Mouse (Mus musculus): Measurements from ENCODE around the gene Tas2r134.

The Tas2r134 gene

GRCm38 (mm10) chr2:51627211-51627610, at the start of gene Tas2r134:
Gene Tas2r134 (plus strand): TSS chr2:51627511.
- DNase-seq (ENCODE audit: low spot score) = no peak

- no peak for DNase-seq (ENCODE audit: low spot score)
These were observed 47.5 kb upstream of the Tas2r134 start for GRCm38 (mm10) chr2:51579767-51580166.

DNA sequence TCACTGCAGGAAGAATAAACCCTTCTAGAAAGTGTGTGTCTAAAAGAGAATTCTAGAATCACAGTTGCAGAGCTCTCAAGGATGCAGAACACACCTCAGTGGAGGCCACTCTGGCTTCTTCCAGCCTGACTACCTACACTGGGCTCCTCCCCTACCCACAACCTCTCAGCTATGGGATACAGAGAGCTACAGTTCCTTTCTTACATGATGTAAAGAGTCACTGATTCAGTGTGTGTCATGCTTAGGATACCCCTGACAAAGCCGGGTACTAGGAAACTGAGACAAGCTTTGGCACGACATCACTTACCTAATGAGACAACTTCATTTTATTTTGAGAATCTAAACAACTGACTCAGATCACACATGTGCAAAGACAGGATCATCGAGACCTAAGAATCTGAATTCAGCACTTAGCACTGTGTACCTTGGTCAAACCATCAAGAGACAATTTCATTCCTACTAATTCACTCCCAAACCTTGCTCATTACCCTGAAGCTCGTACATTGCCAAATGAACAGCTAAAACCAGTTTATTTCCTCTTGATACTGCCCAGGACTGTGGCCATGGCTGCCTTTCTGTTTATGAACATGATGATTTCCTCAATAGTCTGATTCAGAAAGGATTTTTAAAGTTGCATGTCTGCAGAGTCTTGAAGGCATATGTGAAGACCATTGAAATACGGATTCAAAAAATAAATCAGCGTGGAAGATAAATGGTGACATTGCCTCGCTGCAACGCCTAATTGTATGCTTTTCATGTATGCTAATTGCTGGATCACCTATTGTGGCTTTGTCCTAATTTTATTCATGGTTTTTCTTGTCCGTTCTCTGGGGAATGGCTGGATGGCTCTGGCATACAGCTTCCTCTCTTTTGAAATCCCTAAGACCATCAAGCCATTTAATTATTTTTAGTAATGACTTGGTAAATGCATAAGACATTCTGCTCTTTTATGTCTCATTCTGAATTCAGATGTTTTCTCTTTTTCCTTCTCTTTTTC, 43.0 kb upstream of the Tas2r134 start:
- no peak for DNase-seq (ENCODE audit: low spot score)

- DNase-seq (ENCODE audit: low spot score) = no peak
These were observed 39.0 kb upstream of the Tas2r134 start for GRCm38 (mm10) chr2:51588336-51588735.

GRCm38 (mm10) chr2:51588895-51589294, 38.4 kb upstream of the Tas2r134 start:
- DNase-seq (ENCODE audit: low spot score) = no peak

- DNase-seq (ENCODE audit: low spot score) = no peak
These were observed 37.7 kb upstream of the Tas2r134 start for GRCm38 (mm10) chr2:51589627-51590026.

DNA sequence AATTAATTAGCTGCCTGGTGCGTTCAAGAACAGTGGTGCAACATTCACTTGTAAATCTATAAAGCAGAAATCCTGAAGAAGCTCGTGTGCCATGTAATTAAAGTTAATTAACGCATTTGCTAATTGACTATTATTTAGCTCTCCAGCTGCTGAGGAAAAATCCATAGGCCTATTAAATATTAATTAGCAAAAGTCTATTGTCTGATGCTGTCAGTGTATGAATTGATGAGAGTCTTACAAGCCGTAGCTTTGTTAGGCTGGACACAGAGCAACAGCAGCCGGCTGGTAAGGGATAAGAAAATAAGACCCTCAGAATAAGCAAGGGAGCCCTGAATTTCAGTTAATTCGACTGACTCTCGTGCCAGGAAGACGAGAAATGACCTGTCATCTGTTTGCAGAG, 37.0 kb upstream of the Tas2r134 start:
- DNase-seq (ENCODE audit: low spot score) = no peak

GRCm38 (mm10) chr2:51592157-51592556, 35.2 kb upstream of the Tas2r134 start:
- no peak for DNase-seq (ENCODE audit: low spot score)

DNA sequence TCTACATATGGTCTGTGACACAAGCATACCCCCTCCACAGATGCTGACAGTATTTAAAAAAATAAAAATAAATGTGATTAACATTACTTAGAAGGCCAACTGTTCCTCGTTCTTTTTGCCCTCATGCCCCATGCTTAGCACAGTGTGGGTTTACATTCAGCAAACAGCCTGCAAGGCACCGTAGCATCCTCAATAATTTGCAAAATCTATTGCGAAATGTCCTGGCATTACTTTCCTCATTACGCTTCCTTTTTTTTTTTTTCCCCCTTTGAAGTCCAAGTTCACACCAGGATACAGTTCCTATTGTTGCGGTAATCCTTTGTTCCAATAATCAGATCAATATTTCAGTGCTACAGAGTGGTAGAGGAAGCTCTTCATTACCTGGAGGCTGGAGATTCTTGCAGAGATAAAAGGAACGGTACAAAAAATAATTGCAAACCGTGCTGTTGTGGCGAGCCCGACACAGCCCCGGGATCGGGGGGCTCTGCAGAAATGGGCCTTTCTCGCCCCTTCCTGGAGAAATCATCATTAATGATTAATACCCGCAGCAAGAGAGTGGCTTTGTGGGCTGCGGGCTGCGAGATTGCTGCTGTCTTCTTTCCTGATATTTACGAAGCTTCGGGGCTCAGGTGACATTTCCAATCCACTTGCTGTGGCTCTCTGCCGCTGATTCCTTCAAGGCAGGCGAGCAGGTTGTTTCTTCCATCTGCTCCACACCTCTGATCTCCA, 27.7 kb upstream of the Tas2r134 start:
- no peak for DNase-seq (ENCODE audit: low spot score)

DNA sequence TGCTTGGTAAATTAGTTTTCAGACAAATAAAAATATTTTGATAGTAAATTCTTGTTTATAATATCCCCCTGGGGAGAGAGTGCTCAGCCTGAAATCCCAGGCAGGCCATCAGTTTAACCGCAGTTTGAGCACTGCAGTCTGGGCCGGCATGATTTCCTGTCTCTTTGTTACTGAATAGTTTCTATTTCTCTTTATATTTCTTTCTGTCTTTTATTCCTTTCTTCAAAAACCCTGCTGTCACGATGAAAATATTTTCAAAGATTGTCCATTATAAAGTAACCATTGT, 27.2 kb upstream of the Tas2r134 start:
- DNase-seq (ENCODE audit: low spot score) = no peak

- no peak for DNase-seq (ENCODE audit: low spot score)
These were observed 26.4 kb upstream of the Tas2r134 start for GRCm38 (mm10) chr2:51600873-51601272.

- no peak for DNase-seq (ENCODE audit: low spot score)
These were observed 17.0 kb upstream of the Tas2r134 start for GRCm38 (mm10) chr2:51610305-51610704.

DNA sequence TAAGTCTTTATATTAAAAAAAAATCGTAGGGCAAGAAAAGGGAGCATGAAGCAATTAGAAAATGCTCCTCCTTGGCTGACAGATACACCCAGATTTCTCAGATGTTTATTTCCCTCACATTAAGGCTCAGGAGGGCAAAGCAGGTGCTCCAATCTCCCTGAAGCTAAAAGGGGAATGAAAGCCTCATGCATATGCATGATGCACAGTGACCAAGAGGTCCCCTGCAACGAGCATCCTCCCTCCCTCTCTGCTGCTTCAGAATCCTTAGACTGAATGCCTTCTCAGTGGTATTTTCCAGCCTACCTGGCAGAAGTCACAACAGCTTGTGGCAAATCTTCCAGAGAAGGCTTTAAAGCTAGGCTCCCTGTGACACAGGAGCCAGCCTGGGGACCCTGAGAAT, 16.4 kb upstream of the Tas2r134 start:
- DNase-seq (ENCODE audit: low spot score) = no peak

- DNase-seq (ENCODE audit: low spot score) = no peak
These were observed 13.6 kb upstream of the Tas2r134 start for GRCm38 (mm10) chr2:51613716-51614115.

GRCm38 (mm10) chr2:51621931-51622330, 5.4 kb upstream of the Tas2r134 start:
- DNase-seq (ENCODE audit: low spot score) = no peak

GRCm38 (mm10) chr2:51626007-51626406, 1.3 kb upstream of the Tas2r134 start:
- DNase-seq (ENCODE audit: low spot score) = no peak

- no peak for DNase-seq (ENCODE audit: low spot score)
These were observed 4.1 kb downstream of the Tas2r134 start for GRCm38 (mm10) chr2:51631428-51631827.

DNA sequence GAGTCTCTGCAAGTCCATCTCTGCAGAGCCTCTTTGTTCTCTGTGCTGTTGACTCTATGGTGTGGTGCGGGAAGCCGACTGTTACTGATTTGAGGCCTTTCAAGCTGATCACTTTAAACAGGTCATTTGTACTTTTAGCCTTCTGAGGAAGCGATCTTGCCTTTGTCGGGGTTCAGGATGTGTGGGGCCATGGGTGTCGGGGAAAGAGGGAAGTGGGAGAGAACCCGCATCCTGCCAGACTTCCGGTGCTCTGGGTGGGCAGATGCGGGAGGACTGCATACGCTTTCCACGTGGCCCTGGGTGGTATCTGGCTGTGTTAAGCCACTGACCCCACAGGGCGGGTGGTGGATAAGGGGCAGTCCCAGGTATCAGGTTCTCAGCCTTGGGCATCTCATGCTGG, 10.4 kb downstream of the Tas2r134 start:
- DNase-seq (ENCODE audit: low spot score) = no peak

DNA sequence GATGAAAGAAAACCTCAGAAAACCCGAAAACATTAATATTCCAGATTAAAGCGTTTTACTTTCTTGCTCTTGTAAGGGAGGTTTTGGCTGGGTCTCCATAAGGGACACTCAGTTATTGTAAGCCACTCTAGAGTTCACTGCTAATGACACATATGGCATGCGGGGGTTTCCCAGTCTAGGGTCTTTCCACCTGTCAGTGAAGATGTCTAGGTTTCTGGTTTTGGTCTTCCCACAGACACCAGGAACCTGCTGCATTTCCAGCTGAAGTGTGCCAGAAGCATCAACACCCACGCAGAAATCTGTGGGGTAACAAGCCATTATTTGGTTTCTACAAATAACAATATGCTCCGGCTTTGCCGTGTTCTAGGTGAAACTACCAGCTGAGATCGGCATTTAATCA, 14.3 kb downstream of the Tas2r134 start:
- no peak for DNase-seq (ENCODE audit: low spot score)

DNA sequence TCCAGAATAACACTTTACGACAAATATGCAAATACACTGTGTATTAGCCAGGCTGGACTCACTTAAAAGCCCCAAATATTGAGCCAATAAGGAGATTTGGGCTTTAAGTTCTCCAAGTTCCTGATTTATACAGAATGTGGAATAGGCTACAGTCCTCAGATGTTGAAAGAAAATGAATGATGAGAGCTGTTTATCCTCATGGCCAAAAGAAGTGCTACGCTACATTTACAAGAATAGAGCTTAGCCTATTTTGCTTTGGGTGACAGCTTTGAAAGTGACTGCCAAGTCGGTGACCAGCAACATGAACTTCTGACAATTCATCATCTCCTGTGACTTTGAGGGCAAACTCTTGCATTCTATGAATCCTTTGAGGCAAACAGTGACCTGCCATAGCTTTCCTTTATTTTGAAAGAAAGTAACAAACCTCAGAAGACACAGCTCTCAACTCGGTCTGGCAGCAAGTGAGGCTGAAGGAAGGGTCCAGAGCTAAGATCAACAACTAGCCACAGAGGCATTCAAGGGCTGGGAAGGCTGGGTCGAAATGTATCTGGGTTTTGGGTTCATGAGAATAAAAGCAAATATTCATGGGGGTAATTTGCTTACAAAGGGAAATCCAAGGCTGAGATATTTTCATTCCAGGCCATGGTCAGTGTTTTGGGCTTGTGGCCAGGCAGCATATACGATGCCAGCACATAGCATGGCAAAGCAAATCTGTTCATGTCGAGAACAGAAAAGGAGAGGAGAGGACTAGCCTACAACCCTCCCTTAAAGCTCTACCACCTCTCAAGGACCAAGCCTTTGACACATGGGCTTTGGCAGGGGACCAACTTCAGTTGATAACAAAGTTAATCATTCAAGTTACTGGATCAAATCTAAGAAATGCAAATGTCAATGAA, 16.2 kb downstream of the Tas2r134 start:
- DNase-seq (ENCODE audit: low spot score) = no peak

DNA sequence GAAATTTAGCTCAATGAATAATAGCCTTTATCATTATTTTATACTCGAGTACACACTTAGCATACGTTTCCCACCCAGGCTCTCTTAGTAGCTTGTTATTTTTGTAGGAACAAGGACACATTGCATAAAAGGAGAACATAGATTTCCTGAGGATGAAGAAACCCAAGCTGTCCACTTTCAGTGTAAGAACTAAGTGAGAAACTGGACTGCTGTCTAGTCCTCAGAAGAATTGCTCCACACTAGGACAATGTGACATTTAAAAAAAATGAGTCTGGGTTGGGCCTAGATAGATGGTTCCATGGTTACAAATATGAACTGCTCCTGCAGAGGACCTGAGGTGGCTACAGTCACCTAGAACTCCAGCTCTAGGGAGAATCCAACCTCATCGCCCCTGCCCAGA, 20.7 kb downstream of the Tas2r134 start:
- no peak for DNase-seq (ENCODE audit: low spot score)

- DNase-seq (ENCODE audit: low spot score) = no peak
These were observed 22.6 kb downstream of the Tas2r134 start for GRCm38 (mm10) chr2:51649887-51650286.
